Mouse (Mus musculus) liver, embryonic 14.5 days (tissue): ENCODE data around the gene Srcin1. TPM values are rescaled to one million over a fixed set of nuclear protein-coding genes. Genes with fewer than 3 reads are reported as not detected.

ENCODE experiments used
- ATAC-seq: fragments of 200-750 bp; cut with Nextera tagmentation; 2 replicates; pipeline ENCODE4 v1.8.0; 2017; ENCODE audit warnings: moderate number of reproducible peaks, mild to moderate bottlenecking, moderate library complexity; ENCODE audit not compliant: insufficient read depth
- DNase-seq, 3 experiments: peaks; one replicate each; pipeline ENCODE4 v3.0.0-alpha.2; 2012 to 2013; ENCODE audit warnings: low read depth in 3 of 3, low spot score in 3 of 3
- H3K27ac ChIP-seq: fragments of 300-500 bp; sonication (generic); 2 replicates; pipeline ENCODE4 v1.5.1; 2014; ENCODE audit warnings: moderate library complexity, mild to moderate bottlenecking, control low read depth, inconsistent platforms
- H3K27me3 ChIP-seq: fragments of 300-500 bp; sonication (generic); 2 replicates; pipeline ENCODE4 v1.6.1; 2014; ENCODE audit warnings: mild to moderate bottlenecking, low read length, moderate library complexity; ENCODE audit not compliant: control insufficient read depth, insufficient read depth
- H3K36me3 ChIP-seq: fragments of 300-500 bp; sonication (generic); replicated peaks from 2 replicates; pipeline ENCODE4 v1.6.1; 2014; ENCODE audit warnings: low read depth; ENCODE audit not compliant: control insufficient read depth, insufficient read depth
- H3K4me1 ChIP-seq, 2 experiments: fragments of 200-500 bp in 1 of 2; fragments of 300-500 bp in 1 of 2; sonication (generic) in 1 of 2; replicated peaks; 2 replicates each; pipeline ENCODE4 v1.6.1; 2012 to 2014; ENCODE audit warnings: antibody characterized with exemption in 1 of 2, inconsistent platforms in 1 of 2, low read length in 1 of 2; ENCODE audit not compliant: control insufficient read depth in 2 of 2, insufficient read depth in 2 of 2
- H3K4me2 ChIP-seq: fragments of 300-500 bp; sonication (generic); 2 replicates; pipeline ENCODE4 v1.6.1; 2014; ENCODE audit warnings: low read depth, mild to moderate bottlenecking, control low read depth, moderate library complexity
- H3K4me3 ChIP-seq, 2 experiments: fragments of 200-500 bp in 1 of 2; fragments of 300-500 bp in 1 of 2; sonication (generic) in 1 of 2; 2 replicates each; pipeline ENCODE4 v1.5.1; 2012 to 2014; ENCODE audit warnings: low read depth in 2 of 2, low read length in 2 of 2, mild to moderate bottlenecking in 2 of 2, control low read depth in 1 of 2, inconsistent platforms in 1 of 2, moderate library complexity in 1 of 2; ENCODE audit not compliant: insufficient read depth in 1 of 2
- H3K9ac ChIP-seq: fragments of 300-500 bp; sonication (generic); replicated peaks from 2 replicates; pipeline ENCODE4 v1.6.1; 2014; ENCODE audit warnings: mild to moderate bottlenecking, control low read depth, moderate library complexity
- H3K9me3 ChIP-seq: fragments of 300-500 bp; sonication (generic); 2 replicates; pipeline ENCODE4 v1.6.1; 2016; ENCODE audit warnings: low read length, mixed read lengths; ENCODE audit not compliant: control insufficient read depth
- CTCF ChIP-seq: IDR thresholded peaks from 2 replicates; pipeline ENCODE4 v1.5.1; 2016; ENCODE audit warnings: antibody characterized with exemption, low read depth, control low read depth
- EP300 ChIP-seq: IDR thresholded peaks from 2 replicates; pipeline ENCODE4 v1.6.1; 2016; ENCODE audit warnings: antibody characterized with exemption, low read depth
- WGBS: fragments of 180-500 bp; shearing (Covaris S2); extraction: QIAGEN DNeasy Blood & Tissue Kit; methylation state at CpG from one replicate; pipeline ENCODE4 v1.1.7; 2014; ENCODE audit not compliant: insufficient replicate concordance; 5-methylcytosine and 5-hydroxymethylcytosine counted together
- polyA plus RNA-seq, 2 experiments: library from polyadenylated mRNA; depleted of rRNA in 1 of 2; stranded (reverse) in 1 of 2; unstranded in 1 of 2; fragments of >200 nt; fragmentation: Nextera tagmentation in 1 of 2; extraction: Ambion mirVana in 1 of 2; gene quantifications; 2 replicates each; pipeline versions ENCODE4 v1.2.1 to v1.2.3; 2012 to 2014

Srcin1 gene
- polyA plus RNA-seq, 2 experiments: 0.04 TPM; not detected in 1

GRCm38 (mm10) chr11:97557885-97558284, 18.1 kb downstream of the Srcin1 start:
- H3K36me3 ChIP-seq: no peaks in the 10 kb centered on the region
- 49% methylated on average over 4 of the region's 4 CpGs for WGBS
- no peaks in the 10 kb centered on the region for H3K4me1 ChIP-seq
- DNase-seq (no peak), ATAC-seq (no peak)
- H3K9ac ChIP-seq: no peak overlapping the region
- TF ChIP-seq CTCF: no peak
- TF ChIP-seq EP300: no peak
- no peak overlapping the region for H3K27ac ChIP-seq
- no peaks in the 10 kb centered on the region for H3K9me3 ChIP-seq
- no peak overlapping the region for H3K4me3 ChIP-seq
- H3K4me2 ChIP-seq: no peak overlapping the region
- no peaks in the 10 kb centered on the region; the same call in 1 of the 2 replicates for H3K27me3 ChIP-seq

- Histone ChIP-seq H3K27me3 (peaks cover 5% of the 10 kb centered on the region), H3K4me1 (no peaks in the 10 kb centered on the region), H3K27ac (no peak overlapping the region), H3K9me3 (no peaks in the 10 kb centered on the region), H3K4me3 (no peak overlapping the region), H3K4me2 (no peak overlapping the region), H3K36me3 (no peaks in the 10 kb centered on the region), H3K9ac (no peak overlapping the region)
- 14% methylated on average over 7 of the region's 7 CpGs for WGBS
- DNase-seq (peak; percentile 20 to 31 (median 26)), ATAC-seq (no peak)
- TF ChIP-seq EP300 (no peak), CTCF (peak; percentile 76)
These were observed 19.2 kb downstream of the Srcin1 start for GRCm38 (mm10) chr11:97556569-97557408.

DNA sequence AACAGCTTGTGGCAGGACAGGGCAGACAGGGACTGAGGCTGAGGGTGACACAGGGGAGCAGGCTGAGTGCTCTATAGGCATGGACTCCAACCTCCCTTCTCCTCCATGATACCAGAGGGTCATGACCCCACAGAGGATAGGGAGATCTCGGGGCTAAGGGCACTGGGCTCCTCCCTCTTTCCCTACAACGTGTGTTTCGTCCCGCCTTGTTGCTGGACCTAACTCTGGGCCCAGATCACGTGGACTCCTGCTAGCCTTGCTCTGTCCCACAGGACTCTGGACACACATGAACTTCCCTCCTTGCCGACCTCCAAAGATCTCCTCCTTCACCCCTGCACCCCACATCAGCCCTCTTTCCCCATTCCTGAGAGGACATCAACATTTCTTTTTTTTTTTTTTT, 20.8 kb downstream of the Srcin1 start:
- DNase-seq: no peak
- Histone ChIP-seq H3K4me1 (no peaks in the 10 kb centered on the region), H3K27ac (no peak overlapping the region), H3K4me2 (no peak overlapping the region), H3K4me3 (no peak overlapping the region), H3K36me3 (no peaks in the 10 kb centered on the region), H3K9ac (no peak overlapping the region), H3K27me3 (peaks cover 21% of the 10 kb centered on the region), H3K9me3 (no peaks in the 10 kb centered on the region)
- 25% methylated on average over 6 of the region's 6 CpGs for WGBS
- no peak for TF ChIP-seq EP300
- TF ChIP-seq CTCF: no peak
- ATAC-seq: no peak

DNA sequence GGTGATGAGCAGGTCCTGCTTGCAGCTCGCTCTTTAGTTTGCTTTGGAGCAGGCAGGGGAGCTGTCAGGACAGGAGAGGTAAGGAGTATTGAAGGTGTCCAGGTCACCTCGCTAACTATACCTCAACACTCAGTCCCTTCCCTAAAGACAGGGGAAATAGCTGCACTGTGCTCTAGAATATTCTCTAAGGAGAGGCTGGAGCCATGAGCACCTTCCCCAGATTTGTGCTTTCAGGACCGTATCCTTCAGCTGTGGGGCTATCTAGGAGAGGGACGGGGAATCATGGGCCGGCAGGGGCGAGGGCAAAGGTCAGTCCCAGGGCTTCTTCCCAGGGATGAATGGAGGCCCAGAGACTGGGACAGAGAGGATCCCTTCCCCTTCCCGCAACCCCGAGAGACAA, 23.8 kb downstream of the Srcin1 start:
- 10% methylated on average over 8 of the region's 8 CpGs for WGBS
- no peak overlapping the region for H3K4me3 ChIP-seq
- ATAC-seq: no peak
- H3K4me1 ChIP-seq: no peaks in the 10 kb centered on the region
- no peak overlapping the region for H3K4me2 ChIP-seq
- no peak for DNase-seq
- H3K36me3 ChIP-seq: no peaks in the 10 kb centered on the region
- peaks cover 48% of the 10 kb centered on the region for H3K27me3 ChIP-seq
- H3K27ac ChIP-seq: no peak overlapping the region
- no peak overlapping the region for H3K9ac ChIP-seq
- no peak for TF ChIP-seq EP300
- no peak for TF ChIP-seq CTCF
- H3K9me3 ChIP-seq: no peaks in the 10 kb centered on the region

DNA sequence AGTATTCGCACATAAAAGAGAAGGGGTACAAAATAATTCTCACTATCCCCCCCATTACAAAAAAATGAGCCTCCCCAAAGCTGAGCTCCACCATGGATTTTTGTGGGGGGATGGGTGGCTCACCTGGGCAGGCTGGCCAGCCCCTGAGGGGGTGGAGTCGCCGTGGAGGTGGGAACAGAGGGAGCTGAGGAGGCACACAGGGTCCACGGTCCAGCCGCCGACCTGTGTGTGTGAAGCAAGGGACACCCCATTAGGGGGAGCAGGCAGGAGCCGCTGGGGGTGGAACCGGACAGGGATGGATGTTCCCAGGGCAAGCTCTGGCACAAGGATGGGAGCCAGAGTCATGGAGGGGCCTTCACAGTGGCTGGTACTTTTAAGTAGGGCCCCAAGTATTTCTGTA, 27.2 kb downstream of the Srcin1 start:
- DNase-seq (no peak), ATAC-seq (no peak)
- H3K36me3 ChIP-seq: no peaks in the 10 kb centered on the region
- H3K9me3 ChIP-seq: no peaks in the 10 kb centered on the region
- H3K9ac ChIP-seq: no peak overlapping the region
- 39% methylated on average over 8 of the region's 8 CpGs for WGBS
- H3K4me2 ChIP-seq: no peak overlapping the region
- H3K27me3 ChIP-seq: peaks cover 74% of the 10 kb centered on the region
- H3K27ac ChIP-seq: no peak overlapping the region
- TF ChIP-seq CTCF (no peak), EP300 (no peak)
- no peaks in the 10 kb centered on the region for H3K4me1 ChIP-seq
- no peak overlapping the region for H3K4me3 ChIP-seq
